Mouse (Mus musculus): ENCODE measurements around the gene Itga2b.

Gene Itga2b

DNA sequence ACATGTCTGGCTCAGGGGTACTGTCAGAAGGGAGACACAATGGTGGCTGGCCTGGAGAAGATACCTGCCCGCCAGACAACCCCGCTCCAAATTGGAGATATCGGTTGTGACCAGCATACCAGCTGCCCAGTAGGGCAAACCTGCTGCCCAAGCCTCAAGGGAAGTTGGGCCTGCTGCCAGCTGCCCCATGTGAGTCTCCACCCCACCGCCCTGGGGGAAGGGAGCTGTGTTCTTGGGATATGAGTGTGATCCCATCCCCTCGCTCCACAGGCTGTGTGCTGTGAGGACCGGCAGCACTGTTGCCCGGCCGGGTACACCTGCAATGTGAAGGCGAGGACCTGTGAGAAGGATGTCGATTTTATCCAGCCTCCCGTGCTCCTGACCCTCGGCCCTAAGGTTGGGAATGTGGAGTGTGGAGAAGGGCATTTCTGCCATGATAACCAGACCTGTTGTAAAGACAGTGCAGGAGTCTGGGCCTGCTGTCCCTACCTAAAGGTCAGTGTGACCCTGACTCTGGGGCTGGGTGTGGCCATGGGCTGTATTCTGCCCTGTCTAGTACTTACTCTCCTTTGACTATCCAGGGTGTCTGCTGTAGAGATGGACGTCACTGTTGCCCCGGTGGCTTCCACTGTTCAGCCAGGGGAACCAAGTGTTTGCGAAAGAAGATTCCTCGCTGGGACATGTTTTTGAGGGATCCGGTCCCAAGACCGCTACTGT is 34.0 kb downstream of the Itga2b start:
- no peak for DNase-seq (ENCODE audit: low read depth, low spot score)

DNA sequence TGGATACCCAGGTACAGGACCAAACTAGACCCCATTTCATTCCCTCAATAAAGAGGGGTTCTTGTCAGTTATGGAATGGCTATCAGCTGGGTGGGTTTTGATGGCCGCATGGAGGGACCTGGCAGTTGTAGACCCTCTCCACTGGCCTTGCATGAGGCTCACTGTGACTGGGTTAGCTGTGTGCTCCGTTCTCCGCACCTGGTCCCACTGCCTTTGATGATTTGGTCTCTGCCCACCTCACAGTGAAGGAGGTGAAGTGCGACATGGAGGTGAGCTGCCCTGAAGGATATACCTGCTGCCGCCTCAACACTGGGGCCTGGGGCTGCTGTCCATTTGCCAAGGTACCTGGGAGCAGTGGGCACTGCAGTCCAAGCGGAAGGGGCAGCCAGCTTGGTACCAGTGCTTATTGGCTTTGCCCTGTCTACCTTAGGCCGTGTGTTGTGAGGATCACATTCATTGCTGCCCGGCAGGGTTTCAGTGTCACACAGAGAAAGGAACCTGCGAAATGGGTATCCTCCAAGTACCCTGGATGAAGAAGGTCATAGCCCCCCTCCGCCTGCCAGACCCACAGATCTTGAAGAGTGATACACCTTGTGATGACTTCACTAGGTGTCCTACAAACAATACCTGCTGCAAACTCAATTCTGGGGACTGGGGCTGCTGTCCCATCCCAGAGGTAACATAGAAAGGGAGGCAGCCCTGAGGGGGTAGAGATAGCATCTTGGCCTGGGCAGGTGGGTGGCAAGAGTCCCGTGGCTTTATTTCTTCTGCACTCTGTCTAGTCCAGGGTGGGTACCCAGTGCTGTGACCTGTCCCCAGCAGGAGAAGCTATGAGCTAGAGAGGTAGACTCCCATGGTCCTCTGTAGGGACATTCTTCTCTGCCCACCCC is 34.9 kb downstream of the Itga2b start:
- DNase-seq (ENCODE audit: low read depth, low spot score), result no peak

DNA sequence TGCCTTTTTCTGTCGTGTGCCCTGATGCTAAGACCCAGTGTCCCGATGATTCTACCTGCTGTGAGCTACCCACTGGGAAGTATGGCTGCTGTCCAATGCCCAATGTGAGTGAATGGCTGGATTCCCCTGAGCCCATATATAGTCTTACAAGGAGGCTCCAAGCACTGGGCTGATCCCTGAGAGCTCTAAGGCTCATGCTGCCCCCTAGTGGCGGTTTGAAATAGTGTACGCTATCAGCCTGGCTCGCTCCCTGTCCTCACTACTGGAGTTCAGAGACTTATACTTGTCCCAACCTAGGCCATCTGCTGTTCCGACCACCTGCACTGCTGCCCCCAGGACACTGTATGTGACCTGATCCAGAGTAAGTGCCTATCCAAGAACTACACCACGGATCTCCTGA is 35.5 kb downstream of the Itga2b start:
- peak; percentile 77 for DNase-seq (ENCODE audit: low read depth, low spot score)

GRCm38 (mm10) chr11:102433866-102434265 is 36.1 kb downstream of the Itga2b start:
- DNase-seq (ENCODE audit: low read depth, low spot score), result no peak

DNA sequence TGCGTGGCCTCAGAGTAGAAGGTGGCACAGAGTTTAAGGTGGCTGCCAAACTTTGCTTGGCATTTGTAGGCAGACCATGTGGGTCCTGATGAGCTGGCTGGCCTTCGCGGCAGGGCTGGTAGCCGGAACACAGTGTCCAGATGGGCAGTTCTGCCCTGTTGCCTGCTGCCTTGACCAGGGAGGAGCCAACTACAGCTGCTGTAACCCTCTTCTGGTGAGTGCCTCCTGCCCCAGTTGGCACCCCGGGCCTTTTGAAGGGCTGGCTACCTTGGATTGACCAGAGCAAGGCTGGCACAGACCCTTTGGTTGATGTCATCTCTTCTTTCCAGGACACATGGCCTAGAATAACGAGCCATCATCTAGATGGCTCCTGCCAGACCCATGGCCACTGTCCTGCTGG is 37.0 kb downstream of the Itga2b start:
- DNase-seq (ENCODE audit: low read depth, low spot score), result no peak

DNA sequence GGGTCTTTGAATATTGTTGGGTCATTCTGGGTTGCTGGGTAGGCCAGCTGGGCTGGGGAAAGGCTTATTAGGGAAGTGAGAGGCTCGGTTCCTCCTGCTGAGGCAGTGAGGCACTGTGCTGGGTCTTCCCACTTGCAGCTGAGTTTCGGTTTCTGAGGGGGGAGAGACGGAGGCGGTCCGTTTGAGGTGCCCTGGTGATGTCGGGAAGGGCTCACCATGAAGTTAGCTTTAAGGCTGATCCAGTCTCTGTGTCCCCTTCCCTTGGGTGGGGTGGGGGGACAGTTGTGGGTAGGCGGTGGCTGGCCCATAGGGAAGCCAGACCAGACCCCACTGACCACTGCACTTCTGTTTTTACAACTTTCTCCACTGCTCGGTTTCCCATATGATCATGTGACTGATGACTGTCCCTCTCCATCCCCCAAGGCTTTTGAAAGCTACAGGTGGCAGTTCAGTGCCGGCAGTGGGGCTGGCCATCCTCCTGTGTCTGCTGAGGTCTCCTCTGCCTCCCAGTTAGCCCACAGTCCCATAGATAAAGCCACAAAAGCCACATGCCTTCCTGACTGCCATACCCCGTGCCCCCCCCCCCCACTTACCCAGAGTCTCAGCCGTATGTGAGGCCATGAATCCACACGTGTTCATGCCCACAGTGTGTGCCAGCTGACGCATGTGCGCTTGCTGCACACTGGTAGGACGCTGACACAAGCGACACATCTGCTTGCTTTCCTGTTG is 37.6 kb downstream of the Itga2b start:
- peak; percentile 59 for DNase-seq (ENCODE audit: low read depth, low spot score)

GRCm38 (mm10) chr11:102431728-102432114 is 38.2 kb downstream of the Itga2b start:
- DNase-seq (ENCODE audit: low read depth, low spot score), result no peak

- peak; percentile 79 for DNase-seq (ENCODE audit: low read depth, low spot score)
These were observed 38.8 kb downstream of the Itga2b start for GRCm38 (mm10) chr11:102431018-102431645.

GRCm38 (mm10) chr11:102430121-102431017 is 39.6 kb downstream of the Itga2b start, which contains the start of gene Grn:
Gene Grn, plus strand, starts transcription at chr11:102430315.
- DNase-seq (ENCODE audit: low read depth, low spot score), result peak; percentile 81

GRCm38 (mm10) chr11:102429551-102429950 is 40.4 kb downstream of the Itga2b start:
- DNase-seq (ENCODE audit: low read depth, low spot score), result no peak

DNA sequence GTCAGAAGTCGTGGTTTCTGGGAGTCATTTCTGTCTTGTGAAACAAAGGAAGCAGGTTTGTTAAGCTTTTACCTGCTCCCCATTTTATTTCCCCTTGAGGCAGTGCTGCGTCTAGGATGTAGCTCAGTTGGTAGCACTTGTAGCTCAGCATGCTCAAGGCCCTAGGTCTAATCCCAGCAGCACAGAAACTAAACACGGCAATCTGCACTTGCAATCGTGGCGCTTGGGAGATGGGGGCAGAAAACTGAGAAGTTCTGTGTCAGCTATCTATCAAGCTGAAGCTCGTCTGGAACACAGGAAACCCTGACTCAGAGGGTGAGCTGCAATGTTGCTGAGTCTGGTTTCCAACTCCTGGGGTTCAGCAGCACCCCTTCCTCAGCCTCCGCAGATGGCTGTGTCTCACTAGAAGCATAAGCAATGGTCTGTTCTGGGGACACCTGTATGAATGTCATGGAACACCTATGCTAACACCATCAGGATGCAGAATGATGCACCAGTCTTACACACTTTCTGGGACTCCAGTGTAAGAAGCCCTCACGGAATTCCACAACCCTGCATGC is 40.9 kb downstream of the Itga2b start:
- no peak for DNase-seq (ENCODE audit: low read depth, low spot score)

DNA sequence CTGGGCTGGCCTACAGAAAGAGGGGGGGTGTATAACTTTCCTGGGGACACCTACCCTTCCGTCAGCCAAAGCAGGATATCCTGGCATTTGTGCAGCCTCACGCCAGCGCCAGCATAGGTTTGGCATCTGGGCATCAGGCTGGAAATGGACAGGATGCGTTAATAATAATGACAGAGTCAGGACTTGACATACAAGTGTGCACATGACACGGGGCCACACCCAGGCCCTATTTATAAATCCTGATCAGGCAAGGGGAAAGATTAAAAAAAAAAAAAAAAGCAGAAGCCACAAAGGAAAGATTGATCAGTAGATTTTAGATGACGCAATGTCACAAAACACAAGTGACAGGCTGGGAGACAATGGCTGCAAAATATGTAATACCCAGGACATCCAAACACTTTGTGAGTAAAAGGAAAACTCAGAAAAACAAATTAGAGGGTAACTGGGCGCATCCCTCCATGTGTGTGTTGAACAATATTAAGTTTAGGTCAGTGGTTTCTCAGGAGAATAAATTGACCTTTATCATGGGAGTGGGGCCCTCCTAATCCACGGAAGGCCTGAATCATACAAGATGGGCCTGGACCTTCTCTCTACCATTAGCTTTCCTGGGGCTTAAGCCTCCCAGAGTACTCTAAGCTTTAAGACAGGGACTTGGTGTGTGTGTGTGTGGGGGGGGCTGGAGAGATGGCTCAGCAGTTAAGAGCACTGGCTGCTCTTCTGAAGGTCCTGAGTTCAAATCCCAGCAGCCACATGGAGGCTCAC is 44.2 kb downstream of the Itga2b start:
- DNase-seq (ENCODE audit: low read depth, low spot score), result no peak

DNA sequence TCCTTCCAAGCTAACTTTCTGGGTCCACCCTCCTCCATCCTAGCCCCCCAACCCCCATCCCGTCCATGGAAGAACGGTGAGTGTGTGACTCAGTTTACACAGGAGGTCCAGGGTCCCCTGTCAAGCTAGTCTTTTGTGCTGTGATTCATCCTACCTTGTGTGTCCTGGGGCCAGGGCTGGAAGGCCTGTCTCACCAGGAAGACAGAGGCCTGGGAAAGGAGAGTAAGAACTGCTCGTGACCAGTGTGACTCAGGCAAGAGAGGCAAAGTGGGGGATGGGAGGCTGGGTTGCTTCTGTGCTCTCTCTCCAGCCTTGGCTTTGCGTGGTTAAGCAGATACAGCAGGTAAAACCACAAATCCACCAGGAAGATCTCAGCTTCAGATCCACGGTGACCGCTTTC is 45.3 kb downstream of the Itga2b start:
- no peak for DNase-seq (ENCODE audit: low read depth, low spot score)

GRCm38 (mm10) chr11:102421559-102421958 is 48.4 kb downstream of the Itga2b start:
- DNase-seq (ENCODE audit: low read depth, low spot score), result no peak

DNA sequence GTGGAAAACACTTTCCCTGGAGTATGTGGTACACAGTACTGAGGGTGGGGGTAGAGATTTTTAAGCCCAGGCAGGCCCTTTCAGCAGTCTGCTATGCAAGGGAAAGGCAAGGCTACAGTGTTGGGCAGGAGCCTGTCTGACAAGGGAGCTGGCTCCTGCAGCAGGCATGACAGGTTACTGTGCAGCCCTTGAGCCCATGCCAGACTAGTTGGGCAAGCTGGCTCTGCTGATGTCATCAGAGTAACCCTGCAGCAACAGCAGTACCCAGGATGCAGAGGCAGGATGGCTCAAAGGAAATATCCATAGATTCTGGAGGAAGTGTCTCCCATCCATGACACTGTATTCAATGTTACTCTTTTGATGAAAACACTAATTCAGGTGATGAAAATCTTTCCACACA is 51.0 kb downstream of the Itga2b start:
- no peak for DNase-seq (ENCODE audit: low read depth, low spot score)

DNA sequence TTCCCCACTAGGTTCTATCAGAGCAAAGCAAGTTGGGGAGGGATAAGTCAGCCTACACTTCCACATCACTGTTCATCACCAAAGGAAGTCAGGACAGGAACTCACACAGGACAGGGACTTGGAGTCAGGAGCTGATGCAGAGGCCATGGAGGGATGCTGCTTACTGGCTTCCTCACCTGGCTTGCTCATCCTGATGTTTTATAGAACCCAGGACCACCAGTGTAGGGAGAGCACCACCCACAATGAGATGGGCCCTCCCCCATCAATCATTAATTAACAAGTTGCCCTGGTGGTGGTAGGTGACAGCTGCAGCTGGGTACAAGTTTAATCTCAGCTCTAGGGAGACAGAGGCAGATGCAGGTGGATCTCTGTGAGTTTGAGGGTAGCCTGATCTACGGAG is 52.8 kb downstream of the Itga2b start:
- no peak for DNase-seq (ENCODE audit: low read depth, low spot score)

DNA sequence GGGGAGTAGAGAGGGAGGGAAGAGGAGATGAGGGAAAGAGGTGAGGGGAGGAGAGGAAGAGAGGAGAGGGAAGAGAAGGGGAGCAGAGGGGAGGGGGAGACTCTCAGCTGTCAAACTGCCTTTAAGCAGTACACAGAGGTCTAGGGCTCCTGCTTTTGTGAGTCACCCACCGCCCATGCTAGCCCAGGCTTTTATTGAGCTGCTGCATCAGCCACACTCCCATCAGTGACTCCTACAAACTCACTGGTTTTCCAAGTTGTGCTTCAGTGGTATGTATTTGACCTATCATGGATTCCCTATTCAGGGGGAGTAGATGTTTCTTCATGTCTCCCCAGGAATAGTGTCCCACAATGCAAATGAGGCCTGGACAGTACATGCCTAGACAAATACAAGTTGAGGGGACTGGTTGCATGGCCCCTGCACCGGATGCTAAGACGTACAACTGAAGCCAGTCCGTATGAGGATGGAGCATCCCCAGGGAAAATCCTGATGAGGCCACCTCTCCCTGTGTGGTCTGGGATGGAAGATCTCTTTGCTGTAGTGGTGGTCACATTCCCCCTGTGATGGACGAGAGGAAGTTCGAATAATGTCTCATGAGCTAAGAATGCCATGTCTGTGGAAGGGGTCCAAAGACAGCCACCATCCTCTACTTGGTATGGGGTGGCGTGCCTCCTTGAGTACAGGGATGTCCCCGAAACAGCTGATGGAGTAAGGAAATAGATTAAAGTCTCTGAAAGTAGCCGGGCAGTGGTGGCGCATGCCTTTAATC is 54.7 kb downstream of the Itga2b start:
- no peak for DNase-seq (ENCODE audit: low read depth, low spot score)

- DNase-seq (ENCODE audit: low read depth, low spot score), result no peak
These were observed 56.9 kb downstream of the Itga2b start for GRCm38 (mm10) chr11:102413059-102413458.

- DNase-seq (ENCODE audit: low read depth, low spot score), result peak; percentile 85
These were observed 58.2 kb downstream of the Itga2b start for GRCm38 (mm10) chr11:102411704-102412103.

All from CD4-positive helper T cell, adult 2 months (primary cell).